Mouse (Mus musculus) lung, embryonic 16.5 days (tissue): ENCODE results near the gene Rpl7l1. TPM values are rescaled to one million over a fixed set of nuclear protein-coding genes. Genes with fewer than 3 reads are reported as not detected.
A peak's percentile ranks its signal among the peaks of the same experiment; 100 is the strongest.
"Not testable (repeated sequence)": the region's sequence is repeated elsewhere in the genome, so short reads cannot be mapped to it uniquely, and the experiment has no call there.

ENCODE experiments used
- ATAC-seq: fragments of 200-750 bp; cut with Nextera tagmentation; 2 replicates; pipeline ENCODE4 v1.8.0; 2017; ENCODE audit warnings: low read depth, mild to moderate bottlenecking, moderate library complexity
- H3K27ac ChIP-seq: fragments of 300-500 bp; sonication (generic); 2 replicates; pipeline ENCODE4 v1.5.1; 2014; ENCODE audit warnings: mild to moderate bottlenecking, control low read depth, low read length
- H3K27me3 ChIP-seq: fragments of 300-500 bp; sonication (generic); 2 replicates; pipeline ENCODE4 v1.6.1; 2014; ENCODE audit warnings: low read depth, low read length, mixed read lengths; ENCODE audit not compliant: control insufficient read depth, insufficient read depth
- H3K36me3 ChIP-seq: fragments of 300-500 bp; sonication (generic); 2 replicates; pipeline ENCODE4 v1.6.1; 2014; ENCODE audit warnings: low read length; ENCODE audit not compliant: control insufficient read depth, insufficient read depth
- H3K4me1 ChIP-seq: fragments of 300-500 bp; sonication (generic); replicated peaks from 2 replicates; pipeline ENCODE4 v1.6.1; 2014; ENCODE audit warnings: low read length, mixed read lengths; ENCODE audit not compliant: control insufficient read depth, insufficient read depth
- H3K4me2 ChIP-seq: fragments of 300-500 bp; sonication (generic); 2 replicates; pipeline ENCODE4 v1.6.1; 2014; ENCODE audit warnings: low read depth, low read length, control low read depth
- H3K4me3 ChIP-seq: fragments of 300-500 bp; sonication (generic); 2 replicates; pipeline ENCODE4 v1.5.1; 2014; ENCODE audit warnings: mild to moderate bottlenecking, low read length, control low read depth
- H3K9ac ChIP-seq: fragments of 300-500 bp; sonication (generic); 2 replicates; pipeline ENCODE4 v1.6.1; 2014; ENCODE audit warnings: low read length, control low read depth
- H3K9me3 ChIP-seq: fragments of 300-500 bp; sonication (generic); 2 replicates; pipeline ENCODE4 v1.6.1; 2016; ENCODE audit warnings: low read length; ENCODE audit not compliant: control insufficient read depth
- WGBS: fragments of 180-500 bp; shearing (Covaris S2); extraction: QIAGEN DNeasy Blood & Tissue Kit; methylation state at CpG from one replicate; pipeline ENCODE4 v1.1.7; 2014; 5-methylcytosine and 5-hydroxymethylcytosine counted together
- polyA plus RNA-seq: library from polyadenylated mRNA; unstranded; fragments of >200 nt; fragmentation: Nextera tagmentation; extraction: Ambion mirVana; gene quantifications from 2 replicates; pipeline ENCODE4 v1.2.1, GENCODE M21; 2015

The Rpl7l1 gene
- polyA plus RNA-seq, 1 experiment from 2014 or later = 154 TPM

GRCm38 (mm10) chr17:46771616-46772015, 10.9 kb downstream of the Rpl7l1 start:
- Histone ChIP-seq H3K4me3 (peak overlapping the region; percentile 97), H3K27me3 (no peaks in the 10 kb centered on the region), H3K36me3 (peaks cover 17% of the 10 kb centered on the region), H3K9ac (peak overlapping the region; percentile 89), H3K4me1 (peaks cover 21% of the 10 kb centered on the region), H3K27ac (peak overlapping the region; percentile 90; the same call in 1 of the 2 replicates), H3K9me3 (no peaks in the 10 kb centered on the region), H3K4me2 (peak overlapping the region; percentile 71)
- 46% methylated on average over 17 of the region's 17 CpGs for WGBS
- ATAC-seq = no peak

GRCm38 (mm10) chr17:46771025-46771424, 11.4 kb downstream of the Rpl7l1 start:
- Histone ChIP-seq H3K27ac (no peak overlapping the region), H3K4me2 (no peak overlapping the region), H3K36me3 (peaks cover 12% of the 10 kb centered on the region), H3K4me3 (no peak overlapping the region), H3K9ac (no peak overlapping the region), H3K4me1 (peaks cover 18% of the 10 kb centered on the region), H3K27me3 (no peaks in the 10 kb centered on the region), H3K9me3 (no peaks in the 10 kb centered on the region)
- WGBS = 85% methylated on average over 4 of the region's 4 CpGs
- no peak for ATAC-seq

- Histone ChIP-seq H3K27ac (no peak overlapping the region), H3K9me3 (no peaks in the 10 kb centered on the region), H3K4me1 (peaks cover 17% of the 10 kb centered on the region), H3K9ac (no peak overlapping the region), H3K4me2 (no peak overlapping the region), H3K4me3 (no peak overlapping the region), H3K27me3 (no peaks in the 10 kb centered on the region), H3K36me3 (peaks cover 8% of the 10 kb centered on the region)
- no peak for ATAC-seq
- WGBS = 87% methylated on average over 11 of the region's 11 CpGs
These were observed 11.9 kb downstream of the Rpl7l1 start for GRCm38 (mm10) chr17:46770546-46770945.

- no peaks in the 10 kb centered on the region for H3K27me3 ChIP-seq
- no peak overlapping the region for H3K4me2 ChIP-seq
- peaks cover 7% of the 10 kb centered on the region for H3K4me1 ChIP-seq
- no peak overlapping the region for H3K9ac ChIP-seq
- no peaks in the 10 kb centered on the region for H3K9me3 ChIP-seq
- H3K4me3 ChIP-seq = no peak overlapping the region
- no peaks in the 10 kb centered on the region for H3K36me3 ChIP-seq
- no peak overlapping the region for H3K27ac ChIP-seq
- whole genome bisulfite sequencing = 52% methylated on average over 8 of the region's 8 CpGs
- no peak for ATAC-seq
These were observed 14.6 kb downstream of the Rpl7l1 start for GRCm38 (mm10) chr17:46767868-46768267.

GRCm38 (mm10) chr17:46764916-46765315, 17.6 kb downstream of the Rpl7l1 start:
- not testable (repeated sequence) for H3K9ac ChIP-seq, ATAC-seq, H3K4me1 ChIP-seq, H3K27ac ChIP-seq, H3K4me3 ChIP-seq, H3K36me3 ChIP-seq, H3K27me3 ChIP-seq, H3K9me3 ChIP-seq, H3K4me2 ChIP-seq
- 61% methylated on average over 8 of the region's 9 CpGs for whole genome bisulfite sequencing

- peak; percentile 26 for ATAC-seq
- no peaks in the 10 kb centered on the region for H3K9me3 ChIP-seq
- 55% methylated on average over 2 of the region's 2 CpGs for WGBS
These were observed 18.9 kb downstream of the Rpl7l1 start, which contains the start of gene Ptcra for GRCm38 (mm10) chr17:46763544-46763943. Ptcra (minus strand) TSS chr17:46763712.

GRCm38 (mm10) chr17:46758753-46759152, 23.7 kb downstream of the Rpl7l1 start:
- WGBS = 78% methylated on average over 12 of the region's 12 CpGs
- ATAC-seq = no peak

More at GRCm38 (mm10) chr17:46763544-46763943, 18.9 kb downstream of the Rpl7l1 start, which contains the start of gene Ptcra:
- H3K4me3 ChIP-seq = no peak within 1 kb of the TSS
- H3K4me2 ChIP-seq = no peak within 1 kb of the TSS
- no peak within 1 kb of the TSS for H3K27ac ChIP-seq
- H3K27me3 ChIP-seq = no peaks in the 10 kb centered on the region
- no peaks in the 10 kb centered on the region for H3K4me1 ChIP-seq
- H3K36me3 ChIP-seq = no peaks in the 10 kb centered on the region
- H3K9ac ChIP-seq = no peak within 1 kb of the TSS

GRCm38 (mm10) chr17:46751794-46752556, 30.5 kb downstream of the Rpl7l1 start, which contains the start of gene Cnpy3:
Cnpy3 (minus strand) TSS chr17:46752214.
- Histone ChIP-seq H3K9me3 (no peaks in the 10 kb centered on the region), H3K4me2 (peak within 1 kb of the TSS; percentile 85), H3K27ac (peak within 1 kb of the TSS; percentile 93), H3K9ac (peak within 1 kb of the TSS; percentile 82), H3K27me3 (no peaks in the 10 kb centered on the region), H3K4me1 (peaks cover 12% of the 10 kb centered on the region), H3K4me3 (peak within 1 kb of the TSS; percentile 87), H3K36me3 (peaks cover 4% of the 10 kb centered on the region; the same call in 1 of the 2 replicates)
- WGBS = under 1% methylated on average over 58 of the region's 58 CpGs
- ATAC-seq = peak; percentile 99

More at GRCm38 (mm10) chr17:46758753-46759152, 23.7 kb downstream of the Rpl7l1 start:
- H3K27me3 ChIP-seq = no peaks in the 10 kb centered on the region
- H3K4me3 ChIP-seq = no peak overlapping the region
- H3K9ac ChIP-seq = no peak overlapping the region
- H3K36me3 ChIP-seq = no peaks in the 10 kb centered on the region
- H3K4me2 ChIP-seq = no peak overlapping the region
- no peaks in the 10 kb centered on the region for H3K4me1 ChIP-seq
- H3K9me3 ChIP-seq = no peaks in the 10 kb centered on the region
- no peak overlapping the region for H3K27ac ChIP-seq

GRCm38 (mm10) chr17:46751056-46751793, 31.2 kb downstream of the Rpl7l1 start:
- H3K4me1 ChIP-seq = peaks cover 12% of the 10 kb centered on the region
- H3K9ac ChIP-seq = peak overlapping the region; percentile 82
- peak overlapping the region; percentile 93 for H3K27ac ChIP-seq
- 12% methylated on average over 16 of the region's 16 CpGs for WGBS
- H3K4me3 ChIP-seq = peak overlapping the region; percentile 87
- H3K9me3 ChIP-seq = no peaks in the 10 kb centered on the region
- H3K4me2 ChIP-seq = peak overlapping the region; percentile 85
- H3K27me3 ChIP-seq = no peaks in the 10 kb centered on the region
- H3K36me3 ChIP-seq = peaks cover 4% of the 10 kb centered on the region; the same call in 1 of the 2 replicates
- ATAC-seq = peak; percentile 50
